Mouse (Mus musculus): ENCODE results near the gene Olfr922.

The Olfr922 gene

DNA sequence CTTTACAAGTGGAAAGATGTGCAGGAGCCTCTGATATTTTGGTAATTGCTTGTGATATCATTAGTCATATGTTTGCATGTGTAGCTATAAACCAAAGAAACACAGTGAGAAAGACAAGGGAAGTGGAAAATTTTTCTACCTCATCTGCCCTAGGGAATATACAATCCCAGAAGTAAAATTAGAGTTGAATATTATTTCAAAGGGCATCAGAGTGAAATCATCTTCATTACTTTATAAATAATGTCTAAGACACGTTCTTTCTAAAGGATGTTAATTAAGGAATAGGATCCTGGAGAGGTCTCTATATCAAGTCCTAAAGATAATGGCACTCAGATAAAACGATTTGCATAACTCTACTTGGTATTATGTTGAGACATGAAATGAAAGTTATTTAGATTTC is at the start of gene Olfr922:
TSS of gene Olfr922 (plus strand) at position 301 of the 400 bp plus-strand sequence.
- DNase-seq, result no peak

DNA sequence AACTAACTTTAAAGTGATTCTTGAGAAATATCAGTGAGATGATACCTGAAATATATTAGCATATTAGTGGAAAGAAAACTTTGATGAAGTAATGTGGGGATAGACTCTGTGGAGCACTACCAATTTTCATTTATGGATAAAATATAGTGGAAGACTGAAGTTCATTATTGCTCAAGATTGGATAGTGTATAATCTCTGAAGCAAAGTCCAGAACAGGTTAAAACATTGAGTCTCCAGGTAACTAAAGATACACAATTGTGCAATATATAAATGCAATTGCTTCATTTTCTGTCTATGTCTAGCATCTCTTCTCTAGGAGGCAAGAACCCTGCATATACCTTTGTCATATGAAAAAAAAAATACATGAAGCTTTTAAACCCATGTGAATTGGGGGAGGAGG is 41.6 kb upstream of the Olfr922 start, which contains the start of gene Olfr921:
TSS of gene Olfr921 (plus strand) at position 301 of the 400 bp plus-strand sequence.
- DNase-seq, result no peak

DNA sequence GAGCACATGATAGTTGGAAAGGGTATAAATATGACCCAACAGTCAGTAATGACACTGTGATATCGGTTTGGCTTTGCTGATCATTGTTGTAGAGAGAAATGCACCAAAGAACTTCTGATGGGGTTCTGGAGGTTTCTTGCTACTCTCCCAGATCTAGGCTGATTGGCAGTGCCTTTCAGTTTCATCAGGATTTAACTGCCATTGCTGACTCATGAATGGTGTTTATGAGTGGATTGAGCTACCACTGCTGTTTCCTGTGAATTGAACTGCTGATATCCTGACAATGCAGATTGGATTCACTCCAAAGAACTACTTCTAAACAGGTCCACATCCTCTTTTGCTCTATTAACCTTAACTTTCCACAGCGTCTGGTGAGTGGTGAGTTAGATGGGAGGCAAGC is 21.7 kb upstream of the Olfr922 start:
- no peak for DNase-seq

DNA sequence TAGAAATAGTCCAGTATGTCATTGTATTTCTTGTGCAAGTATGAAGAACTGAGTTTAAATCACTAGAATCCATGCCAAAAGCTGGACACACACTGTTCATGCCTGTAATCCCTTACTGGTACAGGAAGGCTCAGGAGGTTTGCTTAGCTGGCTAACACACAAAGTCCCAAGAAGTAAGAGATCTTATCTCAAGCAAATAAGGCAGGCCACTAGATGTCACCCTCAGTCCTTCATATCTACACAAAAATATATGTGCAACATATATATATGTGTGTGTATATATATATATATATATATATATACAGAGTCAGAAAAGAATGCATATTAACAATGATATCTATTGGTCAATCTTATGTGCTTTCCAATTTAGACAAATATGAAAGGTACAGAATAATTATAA is 8.7 kb upstream of the Olfr922 start:
- no peak for DNase-seq

DNA sequence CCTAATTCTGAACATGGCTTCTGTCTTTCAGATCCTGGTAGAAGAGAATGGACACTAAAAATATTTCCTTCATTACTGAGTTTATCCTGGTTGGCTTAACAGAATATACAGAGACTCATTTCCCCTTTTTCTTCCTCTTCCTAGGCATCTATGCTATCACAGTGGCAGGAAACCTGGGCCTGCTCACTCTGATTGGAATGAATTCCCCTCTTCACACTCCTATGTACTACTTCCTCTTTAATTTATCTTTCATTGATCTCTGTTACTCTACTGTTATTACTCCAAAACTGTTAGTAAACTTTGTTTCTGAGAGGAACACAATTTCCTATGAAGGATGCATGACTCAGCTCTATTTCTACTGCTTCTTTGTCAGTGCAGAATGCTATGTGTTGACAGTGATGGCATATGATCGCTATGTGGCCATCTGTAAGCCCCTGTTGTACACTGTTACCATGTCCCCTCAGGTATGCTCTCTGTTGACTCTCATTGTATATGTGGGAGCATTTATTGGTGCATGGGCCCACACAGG is 1.1 kb downstream of the Olfr922 start:
- no peak for DNase-seq

DNA sequence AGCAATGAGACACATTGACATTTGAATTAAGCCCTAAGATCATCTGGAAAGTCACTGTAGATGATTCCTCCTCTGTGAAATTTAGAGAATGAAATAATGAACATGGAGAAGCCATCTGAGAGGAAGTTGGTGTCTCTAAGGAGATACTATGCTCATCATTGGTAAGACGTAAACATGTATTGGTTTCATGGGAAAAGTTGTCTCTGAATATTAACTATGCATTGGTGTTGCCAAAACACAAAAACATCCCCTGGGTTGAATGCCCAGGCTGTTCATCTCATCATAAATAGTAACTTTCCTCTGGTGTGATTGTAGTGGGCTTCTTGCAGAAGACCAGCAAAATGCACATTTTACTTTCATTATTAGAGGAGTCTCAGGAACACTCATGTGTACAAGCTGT is 11.8 kb downstream of the Olfr922 start, which contains the start of gene Olfr923:
TSS of gene Olfr923 (plus strand) at position 301 of the 400 bp plus-strand sequence.
- DNase-seq, result no peak

DNA sequence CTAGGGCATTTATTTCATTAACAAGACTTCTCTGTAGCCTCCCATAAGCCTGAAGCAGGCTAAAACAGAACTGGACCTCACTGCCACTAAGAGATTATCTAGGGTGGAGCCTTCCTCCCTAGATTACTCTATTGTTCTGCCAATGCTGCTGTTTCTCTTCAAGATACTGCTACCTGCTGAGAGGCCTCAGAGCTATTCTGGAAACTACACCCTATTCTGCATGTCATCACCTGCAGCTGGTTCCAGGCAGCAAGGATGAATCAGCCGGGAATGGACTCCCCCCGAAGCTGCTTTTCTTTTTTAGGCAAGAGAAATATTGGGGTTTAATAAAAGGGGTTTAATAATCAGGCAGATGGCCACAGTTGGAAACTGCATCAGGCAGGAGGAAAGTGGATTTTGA is 18.6 kb downstream of the Olfr922 start:
- DNase-seq, result no peak

DNA sequence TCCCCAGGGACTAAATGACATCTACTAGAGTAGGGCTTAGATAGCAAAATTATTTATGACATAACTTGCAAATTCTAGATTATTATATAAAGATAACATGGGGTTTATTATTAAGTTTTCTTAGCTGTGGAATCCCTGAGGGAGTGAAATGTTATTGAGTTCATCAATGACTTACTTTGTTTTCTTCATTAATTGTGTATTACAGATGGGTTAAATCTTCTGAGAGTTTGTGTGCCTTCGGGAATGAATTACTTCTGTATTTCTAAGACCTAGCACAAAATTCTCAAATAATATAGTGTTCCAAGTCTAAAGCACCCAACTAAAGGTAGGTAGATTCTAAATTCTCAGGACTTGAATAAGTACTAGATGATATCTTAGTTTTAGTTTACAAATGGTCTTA is 29.7 kb downstream of the Olfr922 start, which contains the start of gene Olfr924:
TSS of gene Olfr924 (plus strand) at position 301 of the 400 bp plus-strand sequence.
- no peak for DNase-seq

DNA sequence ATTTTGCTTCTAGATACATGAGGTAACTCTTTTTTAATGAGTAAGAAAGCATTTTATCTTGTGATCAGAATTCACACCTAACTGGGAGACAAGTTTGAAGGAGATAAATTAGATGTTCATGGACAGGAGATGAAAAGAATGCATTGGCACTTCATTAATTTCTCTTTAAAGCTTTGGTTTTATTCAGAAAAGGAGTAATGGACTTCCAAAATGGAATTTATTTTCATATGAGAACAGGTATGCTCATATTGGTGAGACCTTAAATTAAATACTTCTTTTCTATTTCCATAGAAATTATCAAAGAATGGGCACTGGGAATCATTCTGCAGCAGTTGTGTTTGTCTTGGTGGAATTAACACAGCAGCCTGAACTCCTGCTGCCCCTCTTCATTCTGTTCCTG is 40.3 kb downstream of the Olfr922 start, which contains the start of gene Olfr26:
TSS of gene Olfr26 (plus strand) at position 301 of the 400 bp plus-strand sequence.
- no peak for DNase-seq

Measured in cerebellum, adult 8-10 months (tissue).